Mouse (Mus musculus) CD4-positive helper T cell, adult 2 months (primary cell): Measurements from ENCODE around the gene Dpep3.
A peak's percentile ranks its signal among the peaks of the same experiment; 100 is the strongest.

Source experiments
- DNase-seq: peaks from one replicate; pipeline ENCODE4 v3.0.0-alpha.2; 2012; ENCODE audit warnings: low read depth, missing footprints, low spot score

The Dpep3 gene

DNA sequence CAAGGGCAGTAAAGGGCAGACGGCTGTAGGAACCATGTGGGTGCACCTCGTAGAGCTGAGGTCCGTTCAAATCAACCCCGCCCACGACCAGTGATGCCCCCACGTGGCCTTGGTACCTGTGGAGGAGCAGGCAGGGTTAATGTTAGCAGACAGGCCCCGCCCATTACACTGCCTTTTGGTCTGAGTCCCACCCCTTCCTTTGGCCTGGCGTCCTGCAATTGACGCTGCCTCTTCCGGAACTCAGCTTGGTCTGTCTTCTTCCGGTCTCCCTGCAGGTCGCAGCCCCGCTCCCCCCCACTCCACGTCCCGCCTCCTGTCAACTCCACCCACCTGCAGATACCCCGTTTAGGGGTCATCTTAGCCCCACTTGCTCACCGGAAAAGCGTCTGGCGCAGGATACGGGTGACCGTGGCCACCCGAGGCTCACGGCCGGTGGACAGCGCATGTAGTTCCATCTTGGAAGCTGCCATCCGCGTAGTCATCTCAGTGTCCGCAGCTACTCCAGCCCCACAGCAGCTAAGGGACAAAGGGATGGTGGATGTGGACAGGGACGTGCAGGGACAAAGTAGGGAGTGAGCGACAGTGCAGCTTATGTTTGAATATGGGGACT, 42.3 kb downstream of the Dpep3 start:
- DNase-seq, result peak; percentile 81

DNA sequence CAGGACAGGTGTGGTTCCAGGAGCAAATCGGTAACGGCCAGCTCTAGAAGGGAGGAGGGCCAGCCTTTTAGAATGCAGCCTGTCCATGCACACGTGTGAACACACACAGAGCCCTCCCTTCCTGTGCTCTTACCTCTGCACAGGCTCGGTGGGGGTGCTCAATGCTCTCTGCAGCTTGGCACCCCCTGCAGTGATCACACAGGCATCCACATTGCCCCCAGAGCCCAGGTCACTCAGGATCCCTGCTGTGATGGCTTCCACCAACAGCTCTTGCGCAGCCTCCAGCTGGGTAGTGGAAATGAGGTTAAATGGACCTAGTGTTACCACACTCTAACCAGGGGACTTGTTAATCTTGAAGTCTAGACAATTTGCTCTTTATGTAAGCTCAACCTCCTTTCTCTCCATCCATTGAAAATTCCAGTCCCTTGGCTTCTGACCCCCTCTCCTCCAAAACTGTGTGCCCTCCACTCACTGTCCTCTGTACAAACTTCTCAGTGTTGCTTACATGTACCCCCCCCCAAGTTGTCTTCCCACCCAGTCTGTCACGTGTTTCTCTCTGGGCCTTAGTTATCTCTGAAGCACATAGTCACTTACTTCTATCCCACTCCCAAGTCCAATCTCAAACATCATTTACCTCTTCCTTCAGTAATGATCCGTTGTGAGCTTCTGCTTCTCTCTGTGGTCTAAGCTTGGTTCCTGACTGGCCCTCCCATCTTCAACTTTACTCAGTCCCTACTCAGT, 43.2 kb downstream of the Dpep3 start:
- DNase-seq, result no peak

DNA sequence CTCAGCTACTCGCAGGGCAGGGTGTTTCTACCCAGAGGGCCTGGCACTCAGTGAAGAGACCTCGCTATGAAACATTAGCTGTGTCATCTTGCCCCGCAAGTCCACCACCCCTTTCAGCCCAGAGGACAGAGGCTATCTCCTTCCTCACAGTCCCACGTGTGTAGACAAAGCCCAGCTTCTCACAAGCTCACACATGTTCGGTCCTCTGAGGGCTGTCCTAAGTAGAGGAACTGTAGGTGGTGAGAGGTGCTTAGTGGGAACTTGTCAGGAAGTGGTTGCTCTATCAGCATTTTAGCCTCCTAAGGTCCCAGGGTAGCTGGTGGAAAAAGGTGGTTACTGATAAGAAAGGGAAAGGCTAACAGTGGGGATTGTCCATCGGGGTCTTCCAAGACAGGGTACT, 44.1 kb downstream of the Dpep3 start:
- no peak for DNase-seq

DNA sequence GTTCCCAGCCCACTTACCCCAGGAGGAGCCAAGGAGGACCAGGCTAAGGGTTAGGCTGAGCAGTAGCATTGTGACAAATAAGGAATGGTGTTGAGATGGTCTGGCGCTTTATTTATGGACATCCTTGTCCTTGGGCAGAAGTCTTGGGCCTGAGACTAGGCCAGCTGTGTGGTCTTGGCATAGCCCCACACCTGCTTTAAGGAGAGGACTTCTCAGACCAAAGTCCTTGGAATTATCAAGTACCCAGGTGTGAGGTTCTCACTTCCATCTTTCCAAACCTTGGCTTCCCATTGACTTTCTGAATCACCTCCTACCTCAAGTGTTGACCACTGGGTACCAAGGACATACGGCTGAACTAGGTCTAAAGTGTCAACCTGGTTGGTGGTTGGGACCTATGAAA, 45.5 kb downstream of the Dpep3 start, which contains the start of gene Ctrl:
TSS of gene Ctrl (minus strand) at position 101 of the 400 bp plus-strand sequence.
- no peak for DNase-seq

DNA sequence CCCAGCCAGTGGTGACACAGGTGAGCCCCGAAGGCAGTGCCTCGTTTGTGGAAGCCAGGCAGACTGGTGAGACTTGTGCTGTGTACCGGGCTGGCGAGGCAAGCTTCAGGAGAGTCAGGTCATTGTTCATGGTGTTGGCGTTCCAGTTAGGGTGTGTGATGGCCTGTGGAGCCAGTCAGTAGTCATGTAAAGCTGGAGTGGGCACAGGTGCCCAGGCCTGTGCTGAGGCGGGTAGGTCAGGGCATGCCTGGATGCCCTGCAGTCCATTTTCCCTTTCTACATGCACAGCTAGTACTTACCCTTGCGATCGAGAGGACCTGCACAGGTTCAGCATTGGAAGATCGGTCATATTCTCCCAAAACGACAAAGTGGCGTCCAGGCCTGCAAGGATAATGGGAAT, 46.7 kb downstream of the Dpep3 start:
- no peak for DNase-seq

DNA sequence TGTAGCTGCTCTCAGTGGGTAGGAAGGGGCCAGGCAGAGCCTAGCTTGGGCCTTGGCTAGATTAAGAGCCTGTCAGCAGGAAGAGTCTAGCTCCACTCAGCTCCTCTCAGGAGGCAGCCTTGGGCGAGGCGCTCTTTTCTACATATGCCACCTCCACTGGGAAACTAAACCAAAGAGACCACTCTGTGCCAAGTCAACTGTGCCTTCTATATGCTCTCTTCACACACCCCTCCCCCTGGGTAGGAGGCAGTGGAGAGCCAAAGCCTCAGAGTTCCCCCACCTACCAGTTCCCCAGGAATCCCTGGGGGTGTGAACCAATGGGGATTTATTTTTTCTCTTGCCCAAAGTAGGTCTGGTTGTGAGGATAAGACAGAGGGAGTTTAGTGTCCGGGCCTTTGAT, 48.0 kb downstream of the Dpep3 start:
- DNase-seq, result no peak

DNA sequence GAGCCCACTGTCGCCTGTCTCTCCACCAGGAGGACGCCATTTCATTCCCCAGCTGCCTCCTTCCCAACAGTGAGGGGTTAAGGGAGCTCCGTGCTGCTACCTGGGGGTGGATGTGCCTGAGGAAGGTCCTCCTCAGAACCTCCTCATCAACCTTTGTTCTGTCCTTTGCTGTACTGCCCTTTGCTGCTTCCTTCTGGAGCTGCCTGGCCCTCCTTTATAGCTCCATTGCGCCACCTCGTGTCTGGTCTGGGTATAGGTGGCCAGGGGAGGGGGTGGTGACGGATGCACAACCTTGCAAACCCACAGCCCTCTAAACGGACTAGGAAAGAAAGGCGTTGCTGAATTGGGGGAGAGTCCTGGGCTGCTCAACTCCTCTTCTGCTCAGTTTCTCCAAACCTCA, 48.6 kb downstream of the Dpep3 start:
- peak; percentile 80 for DNase-seq

DNA sequence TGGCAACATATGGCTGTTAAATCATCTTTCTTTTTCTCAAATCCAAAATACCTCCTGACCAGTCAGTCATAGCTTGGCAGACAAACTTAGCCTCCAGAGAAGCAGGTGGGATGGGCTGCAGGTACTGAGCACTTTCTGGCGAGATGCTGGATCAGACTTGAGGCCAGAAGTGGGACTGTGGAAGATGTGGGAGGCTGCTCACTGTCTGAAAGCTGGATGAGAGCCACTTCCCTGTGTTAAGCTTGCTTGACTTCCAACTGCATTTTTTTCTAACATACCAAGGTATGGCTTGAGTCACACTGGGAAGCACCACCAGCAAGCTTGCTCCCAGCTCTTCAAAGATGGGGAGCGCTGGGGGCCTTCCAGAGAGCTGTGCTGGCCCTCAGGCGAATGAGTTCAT, 54.1 kb downstream of the Dpep3 start:
- no peak for DNase-seq
